Mouse (Mus musculus) liver, adult 10 weeks (tissue): ENCODE measurements around the gene Zc3h15. TPM values are rescaled to one million over a fixed set of nuclear protein-coding genes. Genes with fewer than 3 reads are reported as not detected.

Experiments used
- polyA plus RNA-seq: library from polyadenylated mRNA; stranded (reverse); fragments of 350-450 nt; fragmentation: Illumina TruSeq; extraction: RNeasy Lipid Tissue Mini Kit (QIAGEN cat#74804); gene quantifications from one replicate; pipeline ENCODE4 v1.2.3, GENCODE M21; 2014; ENCODE audit warnings: low read depth, low replicate concordance

Zc3h15 gene
- polyA plus RNA-seq = 101 TPM

DNA sequence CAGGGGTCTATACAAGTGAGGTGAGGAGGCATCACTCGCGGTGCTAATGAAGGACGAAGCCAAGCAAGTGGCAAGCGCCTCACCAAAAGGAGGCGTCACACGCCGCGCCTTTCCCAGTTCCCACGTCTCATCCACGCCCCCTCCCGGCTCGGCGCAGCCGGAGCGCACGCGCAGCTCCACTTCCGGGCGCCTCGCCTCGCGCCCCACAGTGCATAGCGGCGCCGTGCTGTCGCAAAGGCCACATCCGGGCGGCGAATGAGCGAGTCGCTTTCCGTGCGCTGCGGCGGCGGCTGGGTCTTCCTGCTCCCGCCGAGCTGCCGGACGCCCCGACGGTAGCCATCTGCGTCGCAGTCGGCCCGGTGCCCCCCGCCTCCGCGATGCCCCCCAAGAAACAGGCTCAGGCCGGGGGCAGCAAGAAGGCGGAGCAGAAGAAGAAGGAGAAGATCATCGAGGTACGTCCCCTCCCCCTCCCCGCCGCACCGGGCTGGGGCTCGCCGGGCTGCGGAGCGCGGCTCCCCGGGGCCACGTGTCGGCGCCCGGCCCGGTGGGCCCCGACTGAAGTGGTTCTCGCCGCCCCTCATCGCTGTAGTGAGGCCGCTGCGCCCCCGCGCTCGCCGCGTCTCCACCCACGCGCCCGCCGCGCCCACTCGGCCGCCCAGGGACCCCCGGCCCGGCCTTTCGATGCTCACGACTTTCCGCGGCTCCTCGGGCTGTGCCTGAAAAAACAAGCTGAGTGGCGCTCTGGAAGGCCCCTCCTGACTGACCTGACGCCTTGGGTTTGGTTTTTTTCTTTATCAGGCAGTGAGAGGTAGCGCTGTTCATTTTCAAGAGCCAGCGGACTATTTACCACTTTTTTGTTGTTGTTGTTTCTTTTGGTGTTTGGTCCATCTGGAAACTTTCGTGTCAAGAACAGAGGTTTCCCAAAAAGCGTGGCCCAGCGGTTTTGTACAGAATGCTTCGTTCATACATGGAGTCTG lies at the start of gene Zc3h15:
TSS of gene Zc3h15 (plus strand) at position 160 of the 977 bp plus-strand sequence.

Other genes starting within 250 kb of the Zc3h15 start
- gene Itgav, start 80.0 kb downstream of the Zc3h15 start, polyA plus RNA-seq = 27.9 TPM
- gene Fam171b, start 168.2 kb downstream of the Zc3h15 start, polyA plus RNA-seq = 1.9 TPM